Mouse (Mus musculus) hindlimb bud, embryonic 11.5 days (tissue): ENCODE results near the gene Ryr3.
"Not testable (repeated sequence)": the region's sequence is repeated elsewhere in the genome, so short reads cannot be mapped to it uniquely, and the experiment has no call there.

ENCODE experiments used
- DNase-seq: peaks from one replicate; pipeline ENCODE4 v3.0.0-alpha.2; 2012; ENCODE audit warnings: low read depth, low spot score; ENCODE audit errors: extremely low spot score

The Ryr3 gene

GRCm38 (mm10) chr2:113104609-113105008 is 112.3 kb downstream of the Ryr3 start:
- DNase-seq, result no peak

- no peak for DNase-seq
Measured at GRCm38 (mm10) chr2:113095184-113095583, 121.7 kb downstream of the Ryr3 start.

GRCm38 (mm10) chr2:113094088-113094487 is 122.8 kb downstream of the Ryr3 start:
- DNase-seq, result no peak

- DNase-seq, result no peak
Measured at GRCm38 (mm10) chr2:113092756-113093155, 124.1 kb downstream of the Ryr3 start.

GRCm38 (mm10) chr2:113091316-113091715 is 125.6 kb downstream of the Ryr3 start:
- DNase-seq, result not testable (repeated sequence)

- no peak for DNase-seq
Measured at GRCm38 (mm10) chr2:113076396-113076795, 140.5 kb downstream of the Ryr3 start.

- DNase-seq, result no peak
Measured at GRCm38 (mm10) chr2:113059367-113059766, 157.5 kb downstream of the Ryr3 start.

GRCm38 (mm10) chr2:113058914-113059313 is 158.0 kb downstream of the Ryr3 start:
- DNase-seq, result no peak

GRCm38 (mm10) chr2:113058116-113058515 is 158.8 kb downstream of the Ryr3 start:
- no peak for DNase-seq

GRCm38 (mm10) chr2:113055591-113055990 is 161.3 kb downstream of the Ryr3 start:
- DNase-seq, result no peak

- DNase-seq, result no peak
Measured at GRCm38 (mm10) chr2:113049831-113050230, 167.1 kb downstream of the Ryr3 start.

- no peak for DNase-seq
Measured at GRCm38 (mm10) chr2:113036550-113036949, 180.3 kb downstream of the Ryr3 start.

- DNase-seq, result no peak
Measured at GRCm38 (mm10) chr2:113030689-113031088, 186.2 kb downstream of the Ryr3 start.

- no peak for DNase-seq
Measured at GRCm38 (mm10) chr2:113019896-113020295, 197.0 kb downstream of the Ryr3 start.

GRCm38 (mm10) chr2:113018278-113018677 is 198.6 kb downstream of the Ryr3 start:
- DNase-seq, result no peak

GRCm38 (mm10) chr2:113016236-113016635 is 200.7 kb downstream of the Ryr3 start:
- no peak for DNase-seq

GRCm38 (mm10) chr2:113008961-113009740 is 207.7 kb downstream of the Ryr3 start:
- no peak for DNase-seq

GRCm38 (mm10) chr2:112998498-112998897 is 218.4 kb downstream of the Ryr3 start:
- DNase-seq, result no peak

- DNase-seq, result no peak
Measured at GRCm38 (mm10) chr2:112982908-112983510, 233.9 kb downstream of the Ryr3 start.

- no peak for DNase-seq
Measured at GRCm38 (mm10) chr2:112966807-112967625, 249.9 kb downstream of the Ryr3 start.

- DNase-seq, result no peak
Measured at GRCm38 (mm10) chr2:112948931-112949330, 268.0 kb downstream of the Ryr3 start.

GRCm38 (mm10) chr2:112931776-112932175 is 285.1 kb downstream of the Ryr3 start:
- no peak for DNase-seq
